Mouse (Mus musculus) megakaryocyte, embryonic 14.5 days (primary cell): ENCODE results near the gene Gpr157. TPM values are rescaled to one million over a fixed set of nuclear protein-coding genes. Genes with fewer than 3 reads are reported as not detected.

Experiments
- H3K27me3 ChIP-seq: replicated peaks from 2 replicates; pipeline ENCODE3; 2012; ENCODE audit warnings: inconsistent platforms
- H3K36me3 ChIP-seq: replicated peaks from 2 replicates; pipeline ENCODE3; 2012; ENCODE audit warnings: low read length, inconsistent platforms, mixed read lengths
- H3K4me1 ChIP-seq: 2 replicates; pipeline ENCODE4 v1.6.1; 2012; ENCODE audit warnings: inconsistent platforms
- H3K4me3 ChIP-seq: replicated peaks from 2 replicates; pipeline ENCODE3; 2012; ENCODE audit warnings: moderate library complexity, mild to moderate bottlenecking, inconsistent platforms
- H3K9me3 ChIP-seq: 2 replicates; pipeline ENCODE4 v1.6.1; 2012; ENCODE audit warnings: inconsistent platforms
- FLI1 ChIP-seq: IDR thresholded peaks from 2 replicates; pipeline ENCODE4 v1.6.1; 2012; ENCODE audit warnings: low read length, inconsistent platforms, mixed read lengths
- GATA1 ChIP-seq: IDR thresholded peaks from 3 replicates; pipeline ENCODE4 v1.6.1; 2012; ENCODE audit warnings: mixed read lengths, low read length, inconsistent platforms, borderline replicate concordance
- polyA plus RNA-seq: library from polyadenylated mRNA; stranded (reverse); fragments of >175 nt; gene quantifications from 2 replicates; pipeline ENCODE4 v1.2.3, GENCODE M21; 2012; ENCODE audit warnings: low replicate concordance; ENCODE audit not compliant: insufficient read depth

The Gpr157 gene
- polyA plus RNA-seq, 1 experiment, result 1.1 TPM

GRCm38 (mm10) chr4:150068216-150068615, 18.9 kb upstream of the Gpr157 start:
- H3K36me3 ChIP-seq, result peaks cover 61% of the 10 kb centered on the region
- TF ChIP-seq FLI1 (no peak), GATA1 (no peak)
- H3K4me1 ChIP-seq, result peaks cover 31% of the 10 kb centered on the region
- peaks cover 27% of the 10 kb centered on the region for H3K27me3 ChIP-seq
- peaks cover 4% of the 10 kb centered on the region; the same call in 1 of the 2 replicates for H3K9me3 ChIP-seq
- H3K4me3 ChIP-seq, result no peak overlapping the region

GRCm38 (mm10) chr4:150070136-150070535, 17.0 kb upstream of the Gpr157 start:
- Histone ChIP-seq H3K4me3 (no peak overlapping the region), H3K9me3 (peaks cover 4% of the 10 kb centered on the region; the same call in 1 of the 2 replicates), H3K27me3 (peaks cover 26% of the 10 kb centered on the region), H3K4me1 (peaks cover 24% of the 10 kb centered on the region), H3K36me3 (peaks cover 48% of the 10 kb centered on the region)
- no peak for TF ChIP-seq FLI1
- TF ChIP-seq GATA1, result no peak

- Histone ChIP-seq H3K4me3 (no peak overlapping the region), H3K27me3 (peaks cover 37% of the 10 kb centered on the region), H3K36me3 (peaks cover 27% of the 10 kb centered on the region), H3K4me1 (peaks cover 15% of the 10 kb centered on the region; the same call in 1 of the 2 replicates), H3K9me3 (no peaks in the 10 kb centered on the region)
- TF ChIP-seq FLI1, result no peak
- no peak for TF ChIP-seq GATA1
Measured at GRCm38 (mm10) chr4:150072416-150073101, 14.6 kb upstream of the Gpr157 start.

GRCm38 (mm10) chr4:150073102-150073473, 14.1 kb upstream of the Gpr157 start:
- Histone ChIP-seq H3K36me3 (peaks cover 22% of the 10 kb centered on the region), H3K4me3 (no peak overlapping the region), H3K9me3 (no peaks in the 10 kb centered on the region), H3K27me3 (peaks cover 37% of the 10 kb centered on the region), H3K4me1 (peaks cover 15% of the 10 kb centered on the region; the same call in 1 of the 2 replicates)
- TF ChIP-seq FLI1 (no peak), GATA1 (no peak)

DNA sequence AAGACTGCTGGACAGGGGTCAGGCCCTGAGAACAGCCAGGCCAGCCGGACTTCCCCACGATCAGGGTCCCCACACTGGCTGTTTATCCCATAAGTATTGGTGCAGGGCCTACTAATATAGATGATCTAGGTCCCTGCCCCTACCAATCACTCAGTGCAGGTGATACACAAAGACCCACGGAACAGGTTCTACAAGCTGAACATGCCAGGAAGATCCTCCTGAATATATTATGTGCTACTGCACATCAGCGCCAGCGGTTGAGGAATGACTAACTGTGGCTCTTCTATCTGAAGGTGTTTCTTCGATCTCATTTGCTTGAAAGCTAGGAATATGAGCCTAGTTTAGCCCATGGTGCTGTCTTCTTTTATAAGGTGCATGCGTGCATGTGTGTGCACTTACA, 11.8 kb upstream of the Gpr157 start:
- peaks cover 15% of the 10 kb centered on the region for H3K4me1 ChIP-seq
- H3K4me3 ChIP-seq, result no peak overlapping the region
- no peaks in the 10 kb centered on the region for H3K9me3 ChIP-seq
- H3K27me3 ChIP-seq, result peaks cover 34% of the 10 kb centered on the region
- TF ChIP-seq GATA1, result no peak
- TF ChIP-seq FLI1, result no peak
- H3K36me3 ChIP-seq, result peaks cover 4% of the 10 kb centered on the region

DNA sequence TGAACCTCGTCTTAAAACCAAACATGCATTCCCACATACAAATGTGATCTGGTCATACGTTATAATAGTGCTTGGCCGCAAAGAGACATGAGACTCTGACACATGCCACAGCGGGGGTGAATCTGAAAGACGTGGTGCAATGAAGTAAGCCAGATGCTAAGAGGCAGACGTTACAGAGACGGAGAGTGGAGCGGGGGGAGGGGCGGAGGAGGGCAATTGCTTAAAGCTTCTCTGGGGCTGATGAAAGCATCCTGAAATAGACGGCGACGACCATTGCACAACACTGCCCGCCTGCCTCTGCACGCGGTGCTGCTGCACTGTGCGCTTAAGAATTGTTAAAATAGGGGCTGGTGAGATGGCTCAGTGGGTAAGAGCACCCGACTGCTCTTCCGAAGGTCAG, 11.0 kb upstream of the Gpr157 start:
- H3K36me3 ChIP-seq, result no peaks in the 10 kb centered on the region
- peaks cover 34% of the 10 kb centered on the region for H3K27me3 ChIP-seq
- peaks cover 15% of the 10 kb centered on the region for H3K4me1 ChIP-seq
- H3K4me3 ChIP-seq, result no peak overlapping the region
- TF ChIP-seq GATA1 (no peak), FLI1 (no peak)
- H3K9me3 ChIP-seq, result no peaks in the 10 kb centered on the region

- Histone ChIP-seq H3K27me3 (peaks cover 36% of the 10 kb centered on the region), H3K4me1 (peaks cover 15% of the 10 kb centered on the region), H3K9me3 (peaks cover under 1% of the 10 kb centered on the region; the same call in 1 of the 2 replicates), H3K4me3 (no peak overlapping the region), H3K36me3 (no peaks in the 10 kb centered on the region)
- TF ChIP-seq FLI1, result no peak
- TF ChIP-seq GATA1, result no peak
Measured at GRCm38 (mm10) chr4:150078646-150079045, 8.5 kb upstream of the Gpr157 start.

GRCm38 (mm10) chr4:150079244-150079643, 7.9 kb upstream of the Gpr157 start:
- H3K27me3 ChIP-seq, result peaks cover 37% of the 10 kb centered on the region
- no peak for TF ChIP-seq GATA1
- TF ChIP-seq FLI1, result no peak
- peaks cover 15% of the 10 kb centered on the region for H3K4me1 ChIP-seq
- no peaks in the 10 kb centered on the region for H3K36me3 ChIP-seq
- H3K4me3 ChIP-seq, result no peak overlapping the region
- peaks cover 6% of the 10 kb centered on the region for H3K9me3 ChIP-seq

DNA sequence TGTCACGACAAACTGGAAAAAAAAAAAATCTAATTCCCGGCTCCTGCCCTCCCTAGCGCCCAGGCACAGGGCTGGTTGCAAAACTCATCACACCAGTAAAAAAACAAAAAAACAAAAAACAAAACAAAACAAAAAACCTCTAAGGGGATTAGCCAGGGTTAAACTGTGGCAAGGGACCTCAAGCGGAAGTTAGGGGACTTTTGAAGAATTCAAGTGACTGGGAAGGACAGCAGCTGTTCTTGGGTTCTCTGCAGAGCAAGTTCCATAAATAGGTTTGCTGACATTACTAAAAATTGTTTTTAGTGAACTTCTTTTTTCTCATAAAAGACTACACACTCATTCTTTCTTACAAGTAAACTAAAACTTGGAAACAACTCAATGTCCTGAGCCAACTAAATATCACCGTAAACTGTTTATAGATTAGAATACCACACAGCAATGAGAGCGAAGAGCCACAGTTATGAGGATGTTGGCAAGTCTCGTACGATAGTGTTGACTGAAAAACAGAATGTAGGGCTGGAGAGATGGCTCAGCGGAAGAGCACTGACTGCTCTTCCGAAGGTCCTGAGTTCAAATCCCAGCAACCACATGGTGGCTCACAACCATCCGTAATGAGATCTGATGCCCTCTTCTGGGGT, 6.7 kb upstream of the Gpr157 start:
- TF ChIP-seq GATA1, result no peak
- no peak overlapping the region for H3K4me3 ChIP-seq
- peaks cover 36% of the 10 kb centered on the region for H3K27me3 ChIP-seq
- H3K4me1 ChIP-seq, result peaks cover 10% of the 10 kb centered on the region
- no peaks in the 10 kb centered on the region for H3K36me3 ChIP-seq
- peaks cover 12% of the 10 kb centered on the region for H3K9me3 ChIP-seq

DNA sequence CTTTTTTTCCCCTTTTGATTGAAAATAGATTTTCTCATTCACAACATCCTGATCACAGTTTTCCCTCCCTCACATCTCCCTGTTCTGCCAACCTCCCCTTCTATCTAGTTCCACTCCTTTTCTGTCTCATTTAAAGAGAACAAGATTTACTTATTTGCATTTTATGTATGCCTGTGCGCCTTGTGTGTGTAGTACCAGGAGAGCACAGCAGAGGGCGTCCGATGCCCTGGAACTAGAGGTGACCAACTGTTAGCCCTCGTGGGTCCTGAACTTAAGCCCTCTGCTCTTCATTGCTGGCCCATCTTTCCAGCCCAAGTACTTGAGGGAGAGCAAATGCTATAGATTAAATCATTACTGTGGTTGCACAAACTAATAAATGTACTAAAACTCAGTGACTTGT, 1.8 kb upstream of the Gpr157 start:
- H3K4me3 ChIP-seq, result no peak overlapping the region
- peaks cover 13% of the 10 kb centered on the region for H3K9me3 ChIP-seq
- peaks cover 43% of the 10 kb centered on the region for H3K27me3 ChIP-seq
- H3K4me1 ChIP-seq, result peaks cover 27% of the 10 kb centered on the region
- H3K36me3 ChIP-seq, result no peaks in the 10 kb centered on the region
- TF ChIP-seq FLI1 (no peak), GATA1 (no peak)

DNA sequence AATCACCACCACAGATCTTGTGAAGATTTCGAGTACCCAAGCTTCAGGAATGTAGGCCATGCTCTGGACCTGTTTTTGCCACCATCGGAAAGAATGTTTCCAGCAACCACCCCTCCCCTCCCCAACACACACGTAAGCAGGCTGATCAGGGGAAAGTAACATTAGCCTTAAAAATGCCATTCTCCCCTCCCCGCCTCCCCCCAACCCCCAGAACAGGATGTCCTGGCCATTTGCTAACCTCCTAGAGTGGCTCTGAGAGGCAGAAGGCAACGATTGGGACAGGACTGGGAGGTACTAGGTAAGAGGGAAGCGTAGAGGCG, 364 bp upstream of the Gpr157 start:
- peak overlapping the region; percentile 93 for H3K4me3 ChIP-seq
- TF ChIP-seq FLI1 (no peak), GATA1 (no peak)

More for the DNA sequence above, 364 bp upstream of the Gpr157 start:
- peaks cover 27% of the 10 kb centered on the region for H3K4me1 ChIP-seq
- no peaks in the 10 kb centered on the region for H3K36me3 ChIP-seq
- H3K27me3 ChIP-seq, result peaks cover 56% of the 10 kb centered on the region
- H3K9me3 ChIP-seq, result peaks cover 13% of the 10 kb centered on the region
